Mouse (Mus musculus) neural tube, embryonic 11.5 days (tissue): Measurements from ENCODE around the gene Nmt1. TPM values are rescaled to one million over a fixed set of nuclear protein-coding genes. Genes with fewer than 3 reads are reported as not detected.

ENCODE experiments used
- ATAC-seq: fragments of 200-750 bp; cut with Nextera tagmentation; 2 replicates; pipeline ENCODE4 v1.8.0; 2017; ENCODE audit warnings: moderate number of reproducible peaks, mild to moderate bottlenecking, moderate TSS enrichment, moderate library complexity; ENCODE audit not compliant: insufficient read depth, low FRiP score, low TSS enrichment
- DNase-seq: peaks from one replicate; pipeline ENCODE4 v3.0.0-alpha.2; 2015; ENCODE audit warnings: low spot score
- H3K27ac ChIP-seq: fragments of 300-500 bp; sonication (generic); 2 replicates; pipeline ENCODE4 v1.5.1; 2014; ENCODE audit warnings: low read depth, mild to moderate bottlenecking, low read length
- H3K27me3 ChIP-seq: fragments of 300-500 bp; sonication (generic); 2 replicates; pipeline ENCODE4 v1.6.1; 2014; ENCODE audit warnings: mild to moderate bottlenecking, low read length, mixed read lengths; ENCODE audit not compliant: control insufficient read depth, insufficient read depth
- H3K36me3 ChIP-seq: fragments of 300-500 bp; sonication (generic); 2 replicates; pipeline ENCODE4 v1.6.1; 2014; ENCODE audit warnings: mild to moderate bottlenecking, low read length, moderate library complexity, mixed read lengths; ENCODE audit not compliant: control insufficient read depth, insufficient read depth
- H3K4me1 ChIP-seq: fragments of 300-500 bp; sonication (generic); 2 replicates; pipeline ENCODE4 v1.6.1; 2014; ENCODE audit warnings: low read length, mixed read lengths; ENCODE audit not compliant: control insufficient read depth, insufficient read depth
- H3K4me2 ChIP-seq: fragments of 300-500 bp; sonication (generic); 2 replicates; pipeline ENCODE4 v1.6.1; 2014; ENCODE audit warnings: low read depth, mild to moderate bottlenecking, moderate library complexity
- H3K4me3 ChIP-seq: fragments of 300-500 bp; sonication (generic); 2 replicates; pipeline ENCODE4 v1.5.1; 2014; ENCODE audit warnings: low read depth, low read length
- H3K9ac ChIP-seq: fragments of 300-500 bp; sonication (generic); 2 replicates; pipeline ENCODE4 v1.6.1; 2014; ENCODE audit warnings: mild to moderate bottlenecking, low read length
- H3K9me3 ChIP-seq: fragments of 300-500 bp; sonication (generic); 2 replicates; pipeline ENCODE4 v1.6.1; 2016; ENCODE audit warnings: low read length; ENCODE audit not compliant: control insufficient read depth
- WGBS: fragments of 180-500 bp; shearing (Covaris S2); extraction: QIAGEN DNeasy Blood & Tissue Kit; methylation state at CpG from one replicate; pipeline ENCODE4 v1.1.7; 2014; 5-methylcytosine and 5-hydroxymethylcytosine counted together
- polyA plus RNA-seq: library from polyadenylated mRNA; unstranded; fragments of >200 nt; fragmentation: Nextera tagmentation; extraction: Ambion mirVana; gene quantifications from 2 replicates; pipeline ENCODE4 v1.2.1, GENCODE M21; 2014

The Nmt1 gene
- polyA plus RNA-seq, 1 experiment from 2014 or later = 51.5 TPM

- 73% methylated on average over 3 of the region's 3 CpGs for WGBS
- Histone ChIP-seq H3K36me3 (no peaks in the 10 kb centered on the region; the same call in 1 of the 2 replicates), H3K9me3 (no peaks in the 10 kb centered on the region), H3K27me3 (no peaks in the 10 kb centered on the region), H3K27ac (no peak overlapping the region), H3K4me3 (no peak overlapping the region), H3K4me1 (peaks cover under 1% of the 10 kb centered on the region; the same call in 1 of the 2 replicates), H3K9ac (no peak overlapping the region), H3K4me2 (no peak overlapping the region)
- DNase-seq (no peak), ATAC-seq (no peak)
Observed at GRCm38 (mm10) chr11:103020713-103021335, 7.2 kb upstream of the Nmt1 start.

GRCm38 (mm10) chr11:103023974-103024373 is 4.0 kb upstream of the Nmt1 start:
- H3K9ac ChIP-seq = no peak overlapping the region
- peaks cover under 1% of the 10 kb centered on the region for H3K4me1 ChIP-seq
- WGBS = 90% methylated on average over 3 of the region's 3 CpGs
- H3K9me3 ChIP-seq = no peaks in the 10 kb centered on the region
- no peak overlapping the region for H3K4me3 ChIP-seq
- ATAC-seq (no peak), DNase-seq (no peak)
- no peaks in the 10 kb centered on the region; the same call in 1 of the 2 replicates for H3K36me3 ChIP-seq
- no peaks in the 10 kb centered on the region for H3K27me3 ChIP-seq
- H3K27ac ChIP-seq = no peak overlapping the region
- H3K4me2 ChIP-seq = no peak overlapping the region

GRCm38 (mm10) chr11:103026901-103027300 is 1.1 kb upstream of the Nmt1 start:
- Histone ChIP-seq H3K27me3 (no peaks in the 10 kb centered on the region), H3K4me3 (no peak overlapping the region)

DNA sequence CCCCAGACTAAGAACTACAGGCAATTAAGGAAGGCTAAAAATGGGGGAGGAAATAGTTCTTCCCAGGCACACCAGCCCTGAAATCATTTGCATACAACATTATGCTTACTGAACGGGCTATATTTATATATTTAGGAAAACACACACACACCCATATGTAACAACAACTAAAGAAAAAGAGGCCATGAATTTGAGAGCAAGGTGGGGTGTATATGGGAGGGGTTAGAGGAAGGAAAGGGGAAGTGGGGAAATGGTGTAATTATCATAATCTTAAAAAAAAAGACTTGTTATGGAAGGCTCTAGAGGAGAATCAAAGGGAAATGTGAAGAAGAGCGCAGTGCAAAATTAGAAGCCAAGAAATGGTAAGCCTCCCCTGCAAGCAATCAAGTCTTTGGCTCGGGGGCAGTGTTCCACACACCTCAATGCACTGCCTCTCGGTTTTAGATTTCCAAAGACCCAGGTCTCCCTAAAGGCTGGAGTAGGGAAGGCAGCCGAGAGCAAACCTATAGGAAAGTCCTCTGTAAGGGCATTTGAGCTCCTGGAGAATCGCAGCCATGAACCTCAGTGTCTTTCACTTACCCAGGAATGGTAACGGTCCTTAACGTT is 317 bp upstream of the Nmt1 start:
- no peaks in the 10 kb centered on the region for H3K27me3 ChIP-seq
- no peaks in the 10 kb centered on the region; the same call in 1 of the 2 replicates for H3K36me3 ChIP-seq
- H3K9ac ChIP-seq = peak overlapping the region; percentile 56
- DNase-seq (no peak), ATAC-seq (no peak; the same call in 1 of the 2 replicates)
- H3K4me1 ChIP-seq = peaks cover 6% of the 10 kb centered on the region
- H3K4me3 ChIP-seq = peak overlapping the region; percentile 52
- WGBS = 18% methylated on average over 8 of the region's 8 CpGs
- H3K9me3 ChIP-seq = no peaks in the 10 kb centered on the region
- H3K4me2 ChIP-seq = peak overlapping the region; percentile 50
- H3K27ac ChIP-seq = no peak overlapping the region; the same call in 1 of the 2 replicates

More at GRCm38 (mm10) chr11:103026901-103027300, 1.1 kb upstream of the Nmt1 start:
- ATAC-seq = no peak
- Histone ChIP-seq H3K4me2 (peak overlapping the region; percentile 50; the same call in 1 of the 2 replicates), H3K27ac (no peak overlapping the region), H3K36me3 (no peaks in the 10 kb centered on the region; the same call in 1 of the 2 replicates), H3K9ac (no peak overlapping the region), H3K9me3 (no peaks in the 10 kb centered on the region), H3K4me1 (peaks cover 6% of the 10 kb centered on the region)
- no peak for DNase-seq
- WGBS = 91% methylated on average over 3 of the region's 3 CpGs

DNA sequence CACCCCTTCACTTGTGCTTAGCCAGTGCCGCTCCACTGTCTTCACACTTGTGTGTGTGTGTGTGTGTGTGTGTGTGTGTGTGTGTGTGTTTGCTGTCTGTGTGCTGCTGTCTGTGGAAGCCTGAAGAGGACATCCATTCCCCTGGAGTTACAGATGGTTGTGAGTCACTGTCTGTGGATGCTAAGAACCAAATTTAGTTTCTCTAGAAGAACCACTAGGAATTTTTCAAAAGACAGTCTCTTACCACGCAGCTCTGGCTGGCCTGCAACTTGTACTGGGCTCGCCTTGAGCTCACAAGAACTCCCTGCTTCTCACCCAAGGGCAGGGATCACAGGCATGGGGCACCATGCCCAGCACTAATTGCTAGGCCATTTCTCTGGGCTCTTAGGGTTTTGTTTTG is 5.0 kb downstream of the Nmt1 start:
- Histone ChIP-seq H3K27ac (no peak overlapping the region), H3K36me3 (no peaks in the 10 kb centered on the region), H3K27me3 (no peaks in the 10 kb centered on the region), H3K9me3 (no peaks in the 10 kb centered on the region), H3K4me3 (no peak overlapping the region), H3K4me2 (no peak overlapping the region), H3K4me1 (peaks cover 6% of the 10 kb centered on the region), H3K9ac (no peak overlapping the region)
- ATAC-seq (no peak), DNase-seq (no peak)
- 88% methylated on average over 3 of the region's 3 CpGs for WGBS

GRCm38 (mm10) chr11:103035007-103035406 is 7.0 kb downstream of the Nmt1 start:
- no peaks in the 10 kb centered on the region for H3K9me3 ChIP-seq
- no peak overlapping the region for H3K27ac ChIP-seq
- no peaks in the 10 kb centered on the region for H3K36me3 ChIP-seq
- no peaks in the 10 kb centered on the region for H3K27me3 ChIP-seq
- ATAC-seq (no peak), DNase-seq (no peak)
- no peak overlapping the region for H3K4me2 ChIP-seq
- 86% methylated on average over 6 of the region's 6 CpGs for WGBS
- no peak overlapping the region for H3K4me3 ChIP-seq
- no peaks in the 10 kb centered on the region for H3K4me1 ChIP-seq
- no peak overlapping the region for H3K9ac ChIP-seq

GRCm38 (mm10) chr11:103036881-103037465 is 9.0 kb downstream of the Nmt1 start:
- DNase-seq = no peak
- 87% methylated on average over 8 of the region's 8 CpGs for WGBS
- no peak overlapping the region for H3K4me3 ChIP-seq
- H3K4me1 ChIP-seq = no peaks in the 10 kb centered on the region
- no peak overlapping the region for H3K4me2 ChIP-seq
- no peaks in the 10 kb centered on the region for H3K9me3 ChIP-seq
- H3K27me3 ChIP-seq = no peaks in the 10 kb centered on the region
- no peak overlapping the region for H3K27ac ChIP-seq
- no peak overlapping the region for H3K9ac ChIP-seq
- no peaks in the 10 kb centered on the region for H3K36me3 ChIP-seq
- ATAC-seq = no peak

DNA sequence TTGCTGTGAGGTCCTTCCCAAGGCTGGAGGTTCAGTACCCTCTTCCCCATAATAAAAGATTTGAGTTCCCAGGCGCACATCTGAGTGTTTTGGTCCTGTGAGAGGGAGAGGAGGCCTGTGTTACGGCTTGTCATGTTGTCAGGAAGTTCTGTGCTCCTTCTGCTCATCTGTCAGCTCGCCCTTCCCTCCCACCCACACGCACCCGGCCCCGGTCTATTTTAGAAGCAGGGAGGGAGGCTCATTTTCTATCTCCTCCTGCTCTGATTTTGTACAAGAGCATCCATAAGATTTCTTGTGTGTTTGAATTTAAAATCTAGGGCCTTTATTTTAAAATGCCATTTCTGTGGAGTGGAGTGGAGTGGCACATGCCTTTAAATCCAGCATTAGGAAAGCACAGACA is 10.0 kb downstream of the Nmt1 start:
- peaks cover under 1% of the 10 kb centered on the region for H3K36me3 ChIP-seq
- no peak for DNase-seq
- H3K9ac ChIP-seq = no peak overlapping the region
- no peak overlapping the region for H3K4me3 ChIP-seq
- no peaks in the 10 kb centered on the region for H3K9me3 ChIP-seq
- no peak for ATAC-seq
- H3K27me3 ChIP-seq = no peaks in the 10 kb centered on the region
- no peak overlapping the region for H3K27ac ChIP-seq
- 95% methylated on average over 6 of the region's 6 CpGs for WGBS
- H3K4me2 ChIP-seq = no peak overlapping the region
- H3K4me1 ChIP-seq = no peaks in the 10 kb centered on the region
